Mouse (Mus musculus): ENCODE results near the gene Pou5f1.

Gene Pou5f1

GRCm38 (mm10) chr17:35512916-35513626, 7.3 kb downstream of the Pou5f1 start:
- peak; percentile 33 for DNase-seq (ENCODE audit: low read depth, low spot score)

- peak; percentile 75 for DNase-seq (ENCODE audit: low read depth, low spot score)
Observed at GRCm38 (mm10) chr17:35513886-35514285, 8.1 kb downstream of the Pou5f1 start.

- no peak for DNase-seq (ENCODE audit: low read depth, low spot score)
Observed at GRCm38 (mm10) chr17:35514756-35515155, 8.9 kb downstream of the Pou5f1 start.

GRCm38 (mm10) chr17:35515911-35516640, 10.3 kb downstream of the Pou5f1 start:
- no peak for DNase-seq (ENCODE audit: low read depth, low spot score)

GRCm38 (mm10) chr17:35516652-35517500, 11.1 kb downstream of the Pou5f1 start, which contains the start of the genes Tcf19 and Cchcr1:
Gene Tcf19, minus strand, starts transcription at chr17:35516824.
Gene Cchcr1, plus strand, starts transcription at chr17:35517100.
- DNase-seq (ENCODE audit: low read depth, low spot score): peak; percentile 99

GRCm38 (mm10) chr17:35517526-35517925, 11.7 kb downstream of the Pou5f1 start:
- no peak for DNase-seq (ENCODE audit: low read depth, low spot score)

- DNase-seq (ENCODE audit: low read depth, low spot score): no peak
Observed at GRCm38 (mm10) chr17:35524354-35524753, 18.5 kb downstream of the Pou5f1 start.

GRCm38 (mm10) chr17:35526644-35527043, 20.8 kb downstream of the Pou5f1 start:
- no peak for DNase-seq (ENCODE audit: low read depth, low spot score)

- DNase-seq (ENCODE audit: low read depth, low spot score): no peak
Observed at GRCm38 (mm10) chr17:35532360-35532759, 26.5 kb downstream of the Pou5f1 start.

- DNase-seq (ENCODE audit: low read depth, low spot score): no peak
Observed at GRCm38 (mm10) chr17:35532901-35533300, 27.1 kb downstream of the Pou5f1 start, which contains the start of gene Psors1c2. Gene Psors1c2, plus strand, starts transcription at chr17:35533201.

- DNase-seq (ENCODE audit: low read depth, low spot score): peak; percentile 61
Observed at GRCm38 (mm10) chr17:35534343-35534742, 28.5 kb downstream of the Pou5f1 start.

- DNase-seq (ENCODE audit: low read depth, low spot score): no peak
Observed at GRCm38 (mm10) chr17:35537421-35537820, 31.6 kb downstream of the Pou5f1 start.

- DNase-seq (ENCODE audit: low read depth, low spot score): no peak
Observed at GRCm38 (mm10) chr17:35538476-35538875, 32.7 kb downstream of the Pou5f1 start.

- no peak for DNase-seq (ENCODE audit: low read depth, low spot score)
Observed at GRCm38 (mm10) chr17:35539540-35539939, 33.7 kb downstream of the Pou5f1 start.

GRCm38 (mm10) chr17:35542761-35543411, 37.1 kb downstream of the Pou5f1 start:
- DNase-seq (ENCODE audit: low read depth, low spot score): no peak

- no peak for DNase-seq (ENCODE audit: low read depth, low spot score)
Observed at GRCm38 (mm10) chr17:35543412-35543861, 37.6 kb downstream of the Pou5f1 start.

GRCm38 (mm10) chr17:35544001-35544400, 38.2 kb downstream of the Pou5f1 start:
- no peak for DNase-seq (ENCODE audit: low read depth, low spot score)

GRCm38 (mm10) chr17:35544680-35545079, 38.9 kb downstream of the Pou5f1 start:
- DNase-seq (ENCODE audit: low read depth, low spot score): peak; percentile 71

- DNase-seq (ENCODE audit: low read depth, low spot score): peak; percentile 33
Observed at GRCm38 (mm10) chr17:35547465-35547864, 41.6 kb downstream of the Pou5f1 start.

- DNase-seq (ENCODE audit: low read depth, low spot score): no peak
Observed at GRCm38 (mm10) chr17:35548636-35549035, 42.8 kb downstream of the Pou5f1 start.

GRCm38 (mm10) chr17:35549437-35550142, 43.8 kb downstream of the Pou5f1 start:
- DNase-seq (ENCODE audit: low read depth, low spot score): no peak
